Mouse (Mus musculus) liver, embryonic 13.5 days (tissue): ENCODE measurements around the gene Fam120a. TPM values are rescaled to one million over a fixed set of nuclear protein-coding genes. Genes with fewer than 3 reads are reported as not detected.
A peak's percentile ranks its signal among the peaks of the same experiment; 100 is the strongest.

ENCODE experiments used
- ATAC-seq: fragments of 200-750 bp; cut with Nextera tagmentation; 2 replicates; pipeline ENCODE4 v1.8.0; 2017; ENCODE audit warnings: low read depth, mild to moderate bottlenecking, moderate number of reproducible peaks, moderate library complexity
- DNase-seq: peaks from one replicate; pipeline ENCODE4 v3.0.0; 2022
- H3K27ac ChIP-seq: fragments of 300-500 bp; sonication (generic); 2 replicates; pipeline ENCODE4 v1.5.1; 2015; ENCODE audit warnings: moderate library complexity, mild to moderate bottlenecking, inconsistent platforms
- H3K27me3 ChIP-seq: fragments of 300-500 bp; sonication (generic); 2 replicates; pipeline ENCODE4 v1.6.1; 2015; ENCODE audit warnings: mild to moderate bottlenecking, inconsistent platforms
- H3K36me3 ChIP-seq: fragments of 300-500 bp; sonication (generic); 2 replicates; pipeline ENCODE4 v1.6.1; 2015; ENCODE audit warnings: mild to moderate bottlenecking, inconsistent platforms
- H3K4me1 ChIP-seq: fragments of 300-500 bp; sonication (generic); replicated peaks from 2 replicates; pipeline ENCODE4 v1.6.1; 2015; ENCODE audit warnings: inconsistent platforms
- H3K4me2 ChIP-seq: fragments of 300-500 bp; sonication (generic); 2 replicates; pipeline ENCODE4 v1.6.1; 2015; ENCODE audit warnings: inconsistent platforms, mild to moderate bottlenecking, moderate library complexity
- H3K4me3 ChIP-seq: fragments of 300-500 bp; sonication (generic); replicated peaks from 2 replicates; pipeline ENCODE4 v1.5.1; 2015; ENCODE audit warnings: mild to moderate bottlenecking, inconsistent platforms
- H3K9ac ChIP-seq: fragments of 300-500 bp; sonication (generic); 2 replicates; pipeline ENCODE4 v1.6.1; 2015; ENCODE audit warnings: mild to moderate bottlenecking, inconsistent platforms
- H3K9me3 ChIP-seq: fragments of 300-500 bp; sonication (generic); replicated peaks from 2 replicates; pipeline ENCODE4 v1.6.1; 2016; ENCODE audit warnings: inconsistent platforms
- WGBS: fragments of 180-500 bp; shearing (Covaris S2); methylation state at CpG from one replicate; pipeline ENCODE4 v1.1.7; 2015; ENCODE audit not compliant: insufficient replicate concordance; 5-methylcytosine and 5-hydroxymethylcytosine counted together
- polyA plus RNA-seq: library from polyadenylated mRNA; unstranded; fragments of >200 nt; fragmentation: Nextera tagmentation; extraction: Ambion mirVana; gene quantifications from 2 replicates; pipeline ENCODE4 v1.2.1, GENCODE M21; 2015

Gene Fam120a
- polyA plus RNA-seq, 1 experiment from 2014 or later, result 16.6 TPM

GRCm38 (mm10) chr13:48869600-48869949 is 98.2 kb downstream of the Fam120a start:
- H3K36me3 ChIP-seq, result no peaks in the 10 kb centered on the region
- peak; percentile 20 for ATAC-seq
- peak overlapping the region; percentile 91 for H3K4me3 ChIP-seq
- peak overlapping the region; percentile 93 for H3K4me2 ChIP-seq
- H3K27me3 ChIP-seq, result no peaks in the 10 kb centered on the region
- H3K4me1 ChIP-seq, result peaks cover 75% of the 10 kb centered on the region
- H3K9me3 ChIP-seq, result no peaks in the 10 kb centered on the region
- H3K9ac ChIP-seq, result peak overlapping the region; percentile 97
- peak overlapping the region; percentile 81 for H3K27ac ChIP-seq
- peak; percentile 13 for DNase-seq
- 16% methylated on average over 5 of the region's 5 CpGs for WGBS

- Histone ChIP-seq H3K4me2 (peak overlapping the region; percentile 93), H3K9ac (peak overlapping the region; percentile 97), H3K27ac (peak overlapping the region; percentile 81), H3K36me3 (no peaks in the 10 kb centered on the region), H3K27me3 (no peaks in the 10 kb centered on the region), H3K4me1 (peaks cover 80% of the 10 kb centered on the region), H3K9me3 (no peaks in the 10 kb centered on the region), H3K4me3 (peak overlapping the region; percentile 91)
- WGBS, result 17% methylated on average over 5 of the region's 5 CpGs
- ATAC-seq (no peak), DNase-seq (no peak)
These were observed 98.7 kb downstream of the Fam120a start for GRCm38 (mm10) chr13:48869088-48869487.

GRCm38 (mm10) chr13:48864673-48865356 is 103.0 kb downstream of the Fam120a start:
- H3K9me3 ChIP-seq, result no peaks in the 10 kb centered on the region
- 0 out of 2 replicates have a peak overlapping the region, but pooled peaks have one; percentile 3 for H3K9ac ChIP-seq
- peaks cover 73% of the 10 kb centered on the region for H3K4me1 ChIP-seq
- H3K27me3 ChIP-seq, result no peaks in the 10 kb centered on the region
- no peaks in the 10 kb centered on the region for H3K36me3 ChIP-seq
- H3K27ac ChIP-seq, result no peak overlapping the region
- H3K4me3 ChIP-seq, result no peak overlapping the region
- WGBS, result 62% methylated on average over 12 of the region's 12 CpGs
- H3K4me2 ChIP-seq, result no peak overlapping the region
- DNase-seq (no peak), ATAC-seq (no peak)

GRCm38 (mm10) chr13:48863556-48863955 is 104.3 kb downstream of the Fam120a start:
- 61% methylated on average over 9 of the region's 9 CpGs for WGBS
- H3K27ac ChIP-seq, result no peak overlapping the region
- no peak overlapping the region for H3K4me3 ChIP-seq

GRCm38 (mm10) chr13:48861913-48862312 is 105.9 kb downstream of the Fam120a start:
- H3K4me1 ChIP-seq, result peaks cover 67% of the 10 kb centered on the region
- H3K36me3 ChIP-seq, result no peaks in the 10 kb centered on the region
- H3K9ac ChIP-seq, result no peak overlapping the region
- 81% methylated on average over 1 of the region's 1 CpGs for WGBS
- no peak overlapping the region for H3K4me2 ChIP-seq
- no peak overlapping the region for H3K4me3 ChIP-seq
- no peak for DNase-seq
- ATAC-seq, result no peak
- H3K27ac ChIP-seq, result no peak overlapping the region
- H3K9me3 ChIP-seq, result no peaks in the 10 kb centered on the region
- H3K27me3 ChIP-seq, result no peaks in the 10 kb centered on the region

More at GRCm38 (mm10) chr13:48863556-48863955, 104.3 kb downstream of the Fam120a start:
- no peaks in the 10 kb centered on the region for H3K9me3 ChIP-seq
- no peak overlapping the region for H3K9ac ChIP-seq
- H3K36me3 ChIP-seq, result no peaks in the 10 kb centered on the region
- ATAC-seq (no peak), DNase-seq (no peak)
- H3K4me2 ChIP-seq, result no peak overlapping the region
- no peaks in the 10 kb centered on the region for H3K27me3 ChIP-seq
- H3K4me1 ChIP-seq, result peaks cover 68% of the 10 kb centered on the region

GRCm38 (mm10) chr13:48858779-48859178 is 109.0 kb downstream of the Fam120a start:
- H3K27ac ChIP-seq, result no peak overlapping the region
- 60% methylated on average over 4 of the region's 4 CpGs for WGBS
- H3K4me1 ChIP-seq, result peaks cover 67% of the 10 kb centered on the region

GRCm38 (mm10) chr13:48858054-48858453 is 109.8 kb downstream of the Fam120a start:
- H3K4me1 ChIP-seq, result peaks cover 67% of the 10 kb centered on the region

More at GRCm38 (mm10) chr13:48858779-48859178, 109.0 kb downstream of the Fam120a start:
- no peak overlapping the region for H3K9ac ChIP-seq
- ATAC-seq (no peak), DNase-seq (no peak)
- H3K4me2 ChIP-seq, result no peak overlapping the region
- H3K27me3 ChIP-seq, result no peaks in the 10 kb centered on the region
- H3K36me3 ChIP-seq, result no peaks in the 10 kb centered on the region
- no peaks in the 10 kb centered on the region for H3K9me3 ChIP-seq
- no peak overlapping the region for H3K4me3 ChIP-seq

GRCm38 (mm10) chr13:48857246-48857932 is 110.4 kb downstream of the Fam120a start:
- Histone ChIP-seq H3K27me3 (no peaks in the 10 kb centered on the region), H3K27ac (no peak overlapping the region), H3K4me3 (no peak overlapping the region), H3K4me2 (no peak overlapping the region), H3K9ac (no peak overlapping the region), H3K36me3 (no peaks in the 10 kb centered on the region), H3K9me3 (no peaks in the 10 kb centered on the region), H3K4me1 (peaks cover 67% of the 10 kb centered on the region)
- no peak for DNase-seq
- ATAC-seq, result no peak
- 66% methylated on average over 7 of the region's 7 CpGs for WGBS

More at GRCm38 (mm10) chr13:48858054-48858453, 109.8 kb downstream of the Fam120a start:
- WGBS, result 60% methylated on average over 6 of the region's 6 CpGs
- ATAC-seq, result no peak
- Histone ChIP-seq H3K27ac (no peak overlapping the region), H3K4me3 (no peak overlapping the region), H3K4me2 (no peak overlapping the region), H3K9me3 (no peaks in the 10 kb centered on the region), H3K9ac (no peak overlapping the region), H3K36me3 (no peaks in the 10 kb centered on the region), H3K27me3 (no peaks in the 10 kb centered on the region)
- no peak for DNase-seq

GRCm38 (mm10) chr13:48853947-48854346 is 113.9 kb downstream of the Fam120a start:
- ATAC-seq (peak; percentile 43; the same call in 1 of the 2 replicates), DNase-seq (no peak)
- H3K9me3 ChIP-seq, result no peaks in the 10 kb centered on the region
- 50% methylated on average over 3 of the region's 3 CpGs for WGBS
- no peaks in the 10 kb centered on the region for H3K36me3 ChIP-seq
- H3K4me1 ChIP-seq, result peaks cover 68% of the 10 kb centered on the region
- H3K9ac ChIP-seq, result 0 out of 2 replicates have a peak overlapping the region, but pooled peaks have one; percentile 15
- H3K27me3 ChIP-seq, result no peaks in the 10 kb centered on the region
- peak overlapping the region; percentile 1 for H3K4me2 ChIP-seq
- H3K4me3 ChIP-seq, result no peak overlapping the region
- peak overlapping the region; percentile 35 for H3K27ac ChIP-seq

GRCm38 (mm10) chr13:48853475-48853874 is 114.3 kb downstream of the Fam120a start:
- H3K27me3 ChIP-seq, result no peaks in the 10 kb centered on the region
- 3% methylated on average over 2 of the region's 2 CpGs for WGBS
- no peaks in the 10 kb centered on the region for H3K36me3 ChIP-seq
- DNase-seq, result peak; percentile 31
- peak; percentile 74 for ATAC-seq
- 0 out of 2 replicates have a peak overlapping the region, but pooled peaks have one; percentile 1 for H3K4me2 ChIP-seq
- H3K9me3 ChIP-seq, result no peaks in the 10 kb centered on the region
- H3K4me1 ChIP-seq, result peaks cover 64% of the 10 kb centered on the region
- peak overlapping the region; percentile 35; the same call in 1 of the 2 replicates for H3K27ac ChIP-seq
- no peak overlapping the region for H3K4me3 ChIP-seq
- H3K9ac ChIP-seq, result no peak overlapping the region

GRCm38 (mm10) chr13:48852859-48853258 is 115.0 kb downstream of the Fam120a start:
- ATAC-seq (no peak), DNase-seq (no peak)
- peaks cover 58% of the 10 kb centered on the region for H3K4me1 ChIP-seq
- H3K9me3 ChIP-seq, result no peaks in the 10 kb centered on the region
- H3K9ac ChIP-seq, result no peak overlapping the region
- H3K36me3 ChIP-seq, result no peaks in the 10 kb centered on the region
- no peaks in the 10 kb centered on the region for H3K27me3 ChIP-seq
- H3K4me2 ChIP-seq, result no peak overlapping the region
- no peak overlapping the region for H3K4me3 ChIP-seq
- WGBS, result 55% methylated on average over 3 of the region's 3 CpGs
- no peak overlapping the region for H3K27ac ChIP-seq
